Mouse (Mus musculus): ENCODE measurements around the gene Eif4a2. TPM values are rescaled to one million over a fixed set of nuclear protein-coding genes. Genes with fewer than 3 reads are reported as not detected.
"Not testable (repeated sequence)": the region's sequence is repeated elsewhere in the genome, so short reads cannot be mapped to it uniquely, and the experiment has no call there.

The Eif4a2 gene
- total RNA-seq (2014; rRNA removed) (647 and 778 TPM in 2 replicates), polyA plus RNA-seq (2015; fragmentation: Nextera tagmentation; extraction: Ambion mirVana) (291 and 295 TPM in 2 replicates)

DNA sequence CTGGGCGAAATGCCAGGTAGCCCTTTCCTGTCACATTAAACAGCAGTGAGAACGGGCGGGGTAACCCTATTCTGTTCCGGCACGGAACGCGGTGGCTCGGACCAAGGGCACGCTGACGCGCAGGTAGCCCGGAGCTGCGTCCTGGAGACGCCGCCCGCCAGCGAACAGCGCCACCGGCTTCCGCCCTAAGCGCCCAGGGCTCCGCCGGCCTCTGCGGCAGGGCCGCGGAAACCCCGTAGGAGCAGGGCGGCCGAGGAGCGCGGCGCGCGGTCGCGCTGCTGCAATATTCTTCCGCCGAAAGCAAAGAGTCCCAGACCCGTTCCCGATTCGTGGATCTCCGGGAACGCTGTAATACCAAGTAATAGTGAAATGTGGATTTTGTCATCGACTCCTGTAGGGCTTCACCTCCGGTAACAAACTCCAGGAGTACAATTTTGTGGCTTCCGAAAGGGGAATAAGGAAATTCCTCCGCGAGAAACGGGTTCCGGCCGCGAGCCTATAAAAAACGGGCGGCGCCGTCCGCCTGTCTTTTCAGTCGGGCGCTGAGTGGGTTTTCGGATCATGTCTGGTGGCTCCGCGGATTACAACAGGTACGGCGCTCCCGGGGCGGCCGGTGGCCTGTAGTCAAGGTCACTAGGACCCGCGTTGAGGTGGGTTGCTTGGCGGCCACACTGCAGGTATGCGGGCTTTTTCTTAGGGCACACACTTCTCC lies at the start of gene Eif4a2:
TSS of gene Eif4a2 (plus strand) at position 214 of the 712 bp plus-strand sequence.
- under 1% methylated on average over 71 of the region's 71 CpGs for WGBS
- H3K27ac ChIP-seq (ENCODE audit: low read depth, low read length) = peak within 1 kb of the TSS; percentile 100
- peak; percentile 91 for ATAC-seq (ENCODE audit: low FRiP score)

GRCm38 (mm10) chr16:23057668-23058447 lies 49.4 kb upstream of the Eif4a2 start, which contains the start of gene Kng1:
Gene Kng1, plus strand, starts transcription at chr16:23057865.
- not testable (repeated sequence) for H3K4me2 ChIP-seq (ENCODE audit: low read depth, low read length, poor library complexity, severe bottlenecking); H3K9me3 ChIP-seq (ENCODE audit: low read length); H3K4me3 ChIP-seq (ENCODE audit: low read depth, low read length); H3K4me1 ChIP-seq (ENCODE audit: insufficient read depth, low read length); DNase-seq (ENCODE audit: low spot score); H3K36me3 ChIP-seq (ENCODE audit: insufficient read depth, low read length); ATAC-seq (ENCODE audit: low FRiP score); H3K27me3 ChIP-seq (ENCODE audit: insufficient read depth, low read length); H3K27ac ChIP-seq (ENCODE audit: low read depth, low read length); H3K9ac ChIP-seq (replicated peaks; ENCODE audit: low read length, poor library complexity, severe bottlenecking)
- WGBS = 74% methylated on average over 1 of the region's 1 CpGs

More for the DNA sequence above, at the start of gene Eif4a2:
- TF ChIP-seq CTCF (IDR thresholded peaks at IDR 0.05) = peak; percentile 51
- DNase-seq (ENCODE audit: low spot score) = peak; percentile 96
- Histone ChIP-seq H3K4me1 (ENCODE audit: insufficient read depth, low read length) (no peaks in the 10 kb centered on the region), H3K9me3 (ENCODE audit: low read length) (no peaks in the 10 kb centered on the region), H3K4me3 (ENCODE audit: low read depth, low read length) (peak within 1 kb of the TSS; percentile 96), H3K27me3 (ENCODE audit: insufficient read depth, low read length) (no peaks in the 10 kb centered on the region), H3K9ac (replicated peaks; ENCODE audit: low read length, poor library complexity, severe bottlenecking) (peak within 1 kb of the TSS; percentile 100), H3K4me2 (ENCODE audit: low read depth, low read length, poor library complexity, severe bottlenecking) (peak within 1 kb of the TSS; percentile 78), H3K36me3 (ENCODE audit: insufficient read depth, low read length) (peaks cover 18% of the 10 kb centered on the region)

DNA sequence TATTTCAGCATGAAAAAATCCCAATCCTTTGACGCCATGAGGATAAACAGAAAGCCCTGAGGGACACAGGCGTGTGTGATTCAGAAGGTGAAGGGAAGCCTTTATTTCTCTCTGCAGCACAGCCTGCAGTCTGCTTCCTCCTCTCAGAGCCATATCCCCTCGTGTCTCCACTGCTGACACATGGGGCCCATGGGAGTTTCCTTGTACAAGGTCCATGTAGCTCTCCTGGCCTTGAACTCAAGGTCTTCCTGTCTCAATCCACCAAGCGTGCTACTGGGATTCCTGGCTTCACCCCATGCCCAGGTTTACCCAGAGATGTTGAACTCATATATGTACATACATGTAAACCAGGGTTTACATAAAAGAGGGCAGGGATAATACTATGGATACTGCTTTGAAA lies 47.6 kb upstream of the Eif4a2 start:
- H3K4me3 ChIP-seq (ENCODE audit: low read depth, low read length); H3K4me1 ChIP-seq (ENCODE audit: insufficient read depth, low read length); ATAC-seq (ENCODE audit: low FRiP score); H3K36me3 ChIP-seq (ENCODE audit: insufficient read depth, low read length); H3K27ac ChIP-seq (ENCODE audit: low read depth, low read length); H3K4me2 ChIP-seq (ENCODE audit: low read depth, low read length, poor library complexity, severe bottlenecking); DNase-seq (ENCODE audit: low spot score); H3K9me3 ChIP-seq (ENCODE audit: low read length); H3K9ac ChIP-seq (replicated peaks; ENCODE audit: low read length, poor library complexity, severe bottlenecking); H3K27me3 ChIP-seq (ENCODE audit: insufficient read depth, low read length): not testable (repeated sequence)
- WGBS = 61% methylated on average over 4 of the region's 4 CpGs

DNA sequence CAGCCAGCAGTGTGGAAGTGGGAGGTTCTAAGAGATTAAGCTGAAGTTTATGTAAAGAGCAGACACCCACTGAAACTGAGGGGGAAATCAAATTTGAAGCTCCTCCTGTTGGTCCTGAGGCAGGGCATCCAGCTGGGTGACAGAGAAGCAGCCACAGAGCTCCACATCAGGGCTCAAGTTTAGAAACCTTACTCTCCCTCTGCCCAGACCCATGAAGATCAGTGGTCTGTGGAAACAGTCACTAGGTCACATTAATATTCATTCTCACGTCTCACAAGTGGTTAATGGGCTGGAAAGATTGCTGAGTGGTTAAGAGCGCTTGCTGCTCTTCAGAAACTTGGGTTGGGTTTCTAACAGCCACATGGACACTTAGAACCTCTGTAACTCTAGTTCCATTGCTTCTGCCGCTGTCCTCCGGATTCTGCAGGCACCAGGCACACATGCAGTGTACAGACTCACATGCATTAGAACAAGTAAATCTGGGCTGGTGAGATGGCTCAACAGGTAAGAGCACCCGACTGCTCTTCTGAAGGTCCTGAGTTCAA lies 46.4 kb upstream of the Eif4a2 start:
- not testable (repeated sequence) for H3K36me3 ChIP-seq (ENCODE audit: insufficient read depth, low read length); ATAC-seq (ENCODE audit: low FRiP score); H3K9me3 ChIP-seq (ENCODE audit: low read length); H3K4me3 ChIP-seq (ENCODE audit: low read depth, low read length); H3K4me2 ChIP-seq (ENCODE audit: low read depth, low read length, poor library complexity, severe bottlenecking); DNase-seq (ENCODE audit: low spot score); H3K4me1 ChIP-seq (ENCODE audit: insufficient read depth, low read length); H3K27me3 ChIP-seq (ENCODE audit: insufficient read depth, low read length); H3K9ac ChIP-seq (replicated peaks; ENCODE audit: low read length, poor library complexity, severe bottlenecking); H3K27ac ChIP-seq (ENCODE audit: low read depth, low read length)
- 84% methylated on average over 5 of the region's 5 CpGs for WGBS

GRCm38 (mm10) chr16:23077516-23077915 lies 29.7 kb upstream of the Eif4a2 start:
- H3K27ac ChIP-seq (ENCODE audit: low read depth, low read length); DNase-seq (ENCODE audit: low spot score); H3K9ac ChIP-seq (replicated peaks; ENCODE audit: low read length, poor library complexity, severe bottlenecking); ATAC-seq (ENCODE audit: low FRiP score); H3K4me3 ChIP-seq (ENCODE audit: low read depth, low read length); H3K4me2 ChIP-seq (ENCODE audit: low read depth, low read length, poor library complexity, severe bottlenecking); H3K36me3 ChIP-seq (ENCODE audit: insufficient read depth, low read length); H3K27me3 ChIP-seq (ENCODE audit: insufficient read depth, low read length); H3K4me1 ChIP-seq (ENCODE audit: insufficient read depth, low read length); H3K9me3 ChIP-seq (ENCODE audit: low read length): not testable (repeated sequence)
- 87% methylated on average over 6 of the region's 6 CpGs for WGBS

DNA sequence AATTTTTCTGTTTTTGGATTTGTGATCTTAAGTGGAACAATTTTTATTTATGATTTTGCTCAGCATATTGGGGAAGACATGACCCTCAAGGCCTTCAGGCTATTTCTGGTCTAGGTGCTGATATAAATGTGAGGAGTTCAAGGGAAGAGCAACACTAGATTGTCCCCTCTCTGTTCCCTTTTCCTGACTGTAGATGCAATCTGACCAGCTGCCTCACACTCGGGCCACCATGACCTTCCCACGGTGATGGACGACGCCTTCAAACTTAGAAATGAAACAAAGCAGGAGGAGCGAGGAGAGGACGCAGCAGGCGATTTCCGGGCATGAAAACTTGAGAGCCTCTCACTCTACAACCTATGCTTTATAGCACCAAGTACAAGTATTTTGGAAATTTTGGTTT lies 20.1 kb upstream of the Eif4a2 start:
- WGBS = 87% methylated on average over 8 of the region's 8 CpGs
- not testable (repeated sequence) for H3K4me1 ChIP-seq (ENCODE audit: insufficient read depth, low read length); H3K4me3 ChIP-seq (ENCODE audit: low read depth, low read length); DNase-seq (ENCODE audit: low spot score); ATAC-seq (ENCODE audit: low FRiP score); H3K27me3 ChIP-seq (ENCODE audit: insufficient read depth, low read length); H3K9ac ChIP-seq (replicated peaks; ENCODE audit: low read length, poor library complexity, severe bottlenecking); H3K36me3 ChIP-seq (ENCODE audit: insufficient read depth, low read length); H3K4me2 ChIP-seq (ENCODE audit: low read depth, low read length, poor library complexity, severe bottlenecking); H3K9me3 ChIP-seq (ENCODE audit: low read length); H3K27ac ChIP-seq (ENCODE audit: low read depth, low read length)
